Mouse (Mus musculus): Measurements from ENCODE around the gene Slc39a11. TPM values are rescaled to one million over a fixed set of nuclear protein-coding genes. Genes with fewer than 3 reads are reported as not detected.

Slc39a11 gene
- total and polyA plus RNA-seq, 2 experiments from 2014 or later: 40.4 to 62.5 TPM

GRCm38 (mm10) chr11:113500631-113501305 lies 149.1 kb downstream of the Slc39a11 start:
- H3K4me1 ChIP-seq (ENCODE audit: insufficient read depth, low read length): no peaks in the 10 kb centered on the region
- H3K9ac ChIP-seq (replicated peaks; ENCODE audit: low read length, poor library complexity, severe bottlenecking): 0 out of 2 replicates have a peak overlapping the region, but pooled peaks have one; percentile 13
- no peaks in the 10 kb centered on the region for H3K27me3 ChIP-seq (ENCODE audit: insufficient read depth, low read length)
- H3K4me2 ChIP-seq (ENCODE audit: low read depth, low read length, poor library complexity, severe bottlenecking): no peak overlapping the region
- H3K4me3 ChIP-seq (ENCODE audit: low read depth, low read length): no peak overlapping the region
- H3K36me3 ChIP-seq (ENCODE audit: insufficient read depth, low read length): no peaks in the 10 kb centered on the region
- DNase-seq (ENCODE audit: low spot score): no peak
- no peak overlapping the region for H3K27ac ChIP-seq (ENCODE audit: low read depth, low read length)
- 67% methylated on average over 20 of the region's 20 CpGs for WGBS
- no peaks in the 10 kb centered on the region for H3K9me3 ChIP-seq (ENCODE audit: low read length)
- ATAC-seq (ENCODE audit: low FRiP score): no peak
- TF ChIP-seq CTCF (IDR thresholded peaks at IDR 0.05): no peak

- Histone ChIP-seq H3K4me1 (ENCODE audit: insufficient read depth, low read length) (no peaks in the 10 kb centered on the region), H3K9me3 (ENCODE audit: low read length) (no peaks in the 10 kb centered on the region), H3K4me3 (ENCODE audit: low read depth, low read length) (no peak overlapping the region), H3K27me3 (ENCODE audit: insufficient read depth, low read length) (no peaks in the 10 kb centered on the region), H3K27ac (ENCODE audit: low read depth, low read length) (no peak overlapping the region), H3K4me2 (ENCODE audit: low read depth, low read length, poor library complexity, severe bottlenecking) (no peak overlapping the region), H3K36me3 (ENCODE audit: insufficient read depth, low read length) (no peaks in the 10 kb centered on the region), H3K9ac (replicated peaks; ENCODE audit: low read length, poor library complexity, severe bottlenecking) (no peak overlapping the region)
- ATAC-seq (ENCODE audit: low FRiP score) (no peak), DNase-seq (ENCODE audit: low spot score) (no peak)
- peak; percentile 42 for TF ChIP-seq CTCF (IDR thresholded peaks at IDR 0.05)
- 68% methylated on average over 9 of the region's 9 CpGs for WGBS
Measured at GRCm38 (mm10) chr11:113498889-113499288, 151.0 kb downstream of the Slc39a11 start.

DNA sequence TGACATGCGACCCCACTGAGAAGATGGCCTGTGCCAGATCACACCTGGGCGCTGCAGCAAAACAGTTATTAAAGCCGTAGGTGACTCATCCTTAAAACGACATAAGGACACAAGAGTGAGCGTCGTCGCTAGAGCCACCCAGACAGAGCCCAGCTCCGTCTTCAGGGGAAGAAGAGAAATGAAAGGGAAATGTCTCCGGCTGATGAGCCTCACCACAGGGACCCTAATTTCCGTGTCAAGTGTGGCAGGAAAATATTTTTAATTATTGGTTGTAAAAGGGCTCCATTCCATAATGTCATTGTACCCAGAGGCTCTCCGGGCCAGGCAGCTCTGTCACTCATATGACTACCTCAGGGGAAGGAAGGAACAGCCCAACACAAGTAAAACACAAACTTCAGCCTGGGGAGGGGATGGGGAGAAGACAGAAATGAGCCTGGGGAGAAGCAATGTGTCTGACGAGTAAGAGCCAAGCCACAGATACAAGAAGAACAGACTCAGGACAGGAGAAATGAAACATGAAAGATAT lies 155.8 kb downstream of the Slc39a11 start:
- Histone ChIP-seq H3K9ac (replicated peaks; ENCODE audit: low read length, poor library complexity, severe bottlenecking) (no peak overlapping the region), H3K4me2 (ENCODE audit: low read depth, low read length, poor library complexity, severe bottlenecking) (no peak overlapping the region), H3K9me3 (ENCODE audit: low read length) (no peaks in the 10 kb centered on the region), H3K4me1 (ENCODE audit: insufficient read depth, low read length) (no peaks in the 10 kb centered on the region), H3K27me3 (ENCODE audit: insufficient read depth, low read length) (no peaks in the 10 kb centered on the region), H3K27ac (ENCODE audit: low read depth, low read length) (no peak overlapping the region), H3K36me3 (ENCODE audit: insufficient read depth, low read length) (no peaks in the 10 kb centered on the region), H3K4me3 (ENCODE audit: low read depth, low read length) (no peak overlapping the region)
- ATAC-seq (ENCODE audit: low FRiP score) (no peak), DNase-seq (ENCODE audit: low spot score) (no peak)
- no peak for TF ChIP-seq CTCF (IDR thresholded peaks at IDR 0.05)
- WGBS: 73% methylated on average over 12 of the region's 12 CpGs

GRCm38 (mm10) chr11:113490530-113491520 lies 159.1 kb downstream of the Slc39a11 start:
- no peaks in the 10 kb centered on the region for H3K27me3 ChIP-seq (ENCODE audit: insufficient read depth, low read length)
- no peak overlapping the region for H3K9ac ChIP-seq (replicated peaks; ENCODE audit: low read length, poor library complexity, severe bottlenecking)
- 88% methylated on average over 20 of the region's 20 CpGs for WGBS
- no peaks in the 10 kb centered on the region for H3K9me3 ChIP-seq (ENCODE audit: low read length)
- ATAC-seq (ENCODE audit: low FRiP score) (no peak), DNase-seq (ENCODE audit: low spot score) (no peak)
- no peak overlapping the region for H3K27ac ChIP-seq (ENCODE audit: low read depth, low read length)
- H3K36me3 ChIP-seq (ENCODE audit: insufficient read depth, low read length): no peaks in the 10 kb centered on the region
- no peak for TF ChIP-seq CTCF (IDR thresholded peaks at IDR 0.05)
- H3K4me2 ChIP-seq (ENCODE audit: low read depth, low read length, poor library complexity, severe bottlenecking): no peak overlapping the region
- no peak overlapping the region for H3K4me3 ChIP-seq (ENCODE audit: low read depth, low read length)
- H3K4me1 ChIP-seq (ENCODE audit: insufficient read depth, low read length): no peaks in the 10 kb centered on the region

DNA sequence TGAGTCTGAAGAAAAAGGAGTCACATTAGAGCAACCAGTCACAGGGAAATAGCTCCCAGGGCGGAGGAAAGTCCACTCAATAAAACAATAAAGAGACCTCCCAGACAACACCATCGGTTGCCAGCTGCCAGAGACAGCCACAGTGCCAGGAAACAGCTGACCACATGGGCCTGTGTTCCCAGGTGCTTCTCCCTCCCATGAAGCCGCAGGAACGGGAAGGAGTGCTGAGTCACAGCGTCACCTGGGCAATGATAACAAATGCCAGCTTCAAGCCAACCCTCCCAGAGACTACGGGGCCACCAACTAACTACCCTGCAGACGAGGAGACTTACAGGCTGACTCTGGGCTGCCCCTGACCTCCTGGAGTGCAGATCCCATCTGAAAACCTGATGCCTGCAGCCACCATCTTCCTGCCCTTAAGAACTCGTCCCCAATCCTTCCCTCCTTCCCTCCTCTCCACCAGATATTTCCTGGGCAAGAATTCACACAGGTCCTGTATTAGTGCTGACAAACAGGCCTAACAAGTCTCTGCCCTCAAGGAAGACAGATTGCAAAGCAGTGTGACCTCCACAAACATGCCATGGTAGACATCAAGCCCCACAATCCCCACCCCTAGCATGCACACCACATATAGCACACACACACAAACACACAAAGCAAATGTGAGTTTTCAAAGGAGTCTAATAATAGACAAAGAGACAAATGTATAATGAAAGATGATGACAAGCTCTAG lies 162.1 kb downstream of the Slc39a11 start:
- Histone ChIP-seq H3K27me3 (ENCODE audit: insufficient read depth, low read length) (no peaks in the 10 kb centered on the region), H3K36me3 (ENCODE audit: insufficient read depth, low read length) (no peaks in the 10 kb centered on the region), H3K4me2 (ENCODE audit: low read depth, low read length, poor library complexity, severe bottlenecking) (no peak overlapping the region), H3K4me1 (ENCODE audit: insufficient read depth, low read length) (no peaks in the 10 kb centered on the region), H3K27ac (ENCODE audit: low read depth, low read length) (no peak overlapping the region), H3K9ac (replicated peaks; ENCODE audit: low read length, poor library complexity, severe bottlenecking) (no peak overlapping the region), H3K9me3 (ENCODE audit: low read length) (no peaks in the 10 kb centered on the region), H3K4me3 (ENCODE audit: low read depth, low read length) (no peak overlapping the region)
- ATAC-seq (ENCODE audit: low FRiP score): no peak
- no peak for TF ChIP-seq CTCF (IDR thresholded peaks at IDR 0.05)
- no peak for DNase-seq (ENCODE audit: low spot score)
- WGBS: 65% methylated on average over 8 of the region's 8 CpGs

Data from midbrain, postnatal 0 days (tissue).